Comparison of ENCODE assay signal across 8 mouse cellular contexts in the genomic region with DNA sequence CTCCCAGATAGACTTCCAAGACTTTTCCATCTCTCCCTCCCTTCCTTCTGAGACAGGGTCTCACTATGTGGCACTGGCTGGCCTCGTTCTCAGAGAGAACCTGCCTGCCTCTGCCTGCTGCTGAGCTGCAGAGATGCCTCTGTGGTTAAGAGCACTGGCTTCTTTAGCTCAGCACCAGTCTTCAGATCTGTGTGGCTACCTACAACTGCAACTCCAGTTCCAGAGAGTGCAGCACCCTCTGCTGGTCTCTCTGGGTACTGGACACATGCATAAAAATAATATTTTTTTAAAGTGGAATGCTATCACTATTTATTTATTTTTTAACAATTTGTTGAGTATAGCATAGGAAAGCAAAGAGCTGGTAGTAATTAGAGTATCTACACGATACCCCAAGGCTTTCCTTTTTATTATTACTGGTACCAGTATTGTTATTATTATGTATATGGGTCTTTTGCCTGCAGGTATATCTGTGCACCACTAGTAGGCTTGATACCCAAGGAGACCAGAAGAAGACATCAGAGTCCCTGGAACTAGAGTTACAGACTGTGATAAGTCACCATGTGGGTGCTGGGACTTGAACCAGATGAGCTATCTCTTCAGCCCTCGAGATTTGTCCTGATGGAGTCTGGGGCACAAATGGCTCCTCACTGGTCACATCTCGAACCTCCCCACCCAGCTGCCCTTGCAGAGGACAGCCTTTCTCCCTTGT. TPM values are rescaled to one million over a fixed set of nuclear protein-coding genes. Genes with fewer than 3 reads are reported as not detected.
DNase-seq lines count a peak whose midpoint lies in the region; ATAC-seq and TF ChIP-seq lines count a peak whose summit lies in the region.
"Had no signal": no experiment of that assay in that cellular context is flagged by ENCODE, and none has a peak within 500 bp of the region (broad histone marks: within the 10 kb centered on the region; RNA-seq: fewer than 3 reads in every experiment).

No protein-coding gene starts in this region.

- TF ChIP-seq EP300 in ES-Bruce4 (IDR thresholded peaks at IDR 0.05; ENCODE audit: insufficient read depth, low read depth, low read length): no peak

- DNase-seq in B cell, adult 2 months: peak; percentile 79 to 80
- peak; percentile 51 for DNase-seq in embryo, embryonic 10 days (ENCODE audit: low spot score)
- peak; percentile 45 for DNase-seq in liver, embryonic 13.5 days
- DNase-seq in spleen, adult 18-20 months: peak; percentile 22 to 73

- no peak for ATAC-seq in intestine, postnatal 0 days
- no peak for ATAC-seq in intestine, embryonic 15.5 days
- ATAC-seq in liver, embryonic 13.5 days (ENCODE audit: low read depth): peak; percentile 34; the same call in 1 of the 2 replicates

- 67% methylated on average over 4 of the region's 4 CpGs for WGBS in intestine, postnatal 0 days
- 70% methylated on average over 4 of the region's 4 CpGs for WGBS in intestine, embryonic 15.5 days
- 49% methylated on average over 4 of the region's 4 CpGs for WGBS in liver, embryonic 13.5 days (ENCODE audit: insufficient replicate concordance)

- H3K27me3 ChIP-seq in intestine, postnatal 0 days (replicated peaks; ENCODE audit: control insufficient read depth, insufficient read depth, low read length): no peaks in the 10 kb centered on the region
- no peaks in the 10 kb centered on the region for H3K27me3 ChIP-seq in intestine, embryonic 15.5 days (replicated peaks)
- H3K27me3 ChIP-seq in ES-Bruce4 (ENCODE audit: control insufficient read depth, insufficient read depth, low read length, poor library complexity, severe bottlenecking): no peaks in the 10 kb centered on the region
- no peaks in the 10 kb centered on the region for H3K27me3 ChIP-seq in liver, embryonic 13.5 days
- H3K27me3 ChIP-seq: lung, embryonic 15.5 days had no signal

- TF ChIP-seq POLR2A in ES-Bruce4 (IDR thresholded peaks at IDR 0.05; ENCODE audit: insufficient read depth, low read length): no peak

- no peaks in the 10 kb centered on the region for H3K9me3 ChIP-seq in intestine, postnatal 0 days (ENCODE audit: control insufficient read depth)
- H3K9me3 ChIP-seq in intestine, embryonic 15.5 days: no peaks in the 10 kb centered on the region
- H3K9me3 ChIP-seq in ES-Bruce4 (replicated peaks; ENCODE audit: control insufficient read depth, insufficient read depth, low read length, poor library complexity, severe bottlenecking): no peaks in the 10 kb centered on the region
- no peaks in the 10 kb centered on the region for H3K9me3 ChIP-seq in liver, embryonic 13.5 days (replicated peaks)
- H3K9me3 ChIP-seq: lung, embryonic 15.5 days had no signal

- TF ChIP-seq CTCF in intestine, postnatal 0 days (IDR thresholded peaks at IDR 0.05; ENCODE audit: low read depth): peak; percentile 80
- peak; percentile 66 for TF ChIP-seq CTCF in ES-Bruce4 (IDR thresholded peaks at IDR 0.05; ENCODE audit: low read depth, low read length)

- no peaks in the 10 kb centered on the region for H3K4me1 ChIP-seq in intestine, postnatal 0 days (replicated peaks; ENCODE audit: control insufficient read depth, insufficient read depth, low read length)
- 0 out of 2 replicates have a peak, but pooled peaks cover 4% of the 10 kb centered on the region for H3K4me1 ChIP-seq in intestine, embryonic 15.5 days (replicated peaks)
- peaks cover 5% of the 10 kb centered on the region for H3K4me1 ChIP-seq in ES-Bruce4 (ENCODE audit: control insufficient read depth, insufficient read depth, low read length)
- H3K4me1 ChIP-seq in liver, embryonic 13.5 days (replicated peaks): peaks cover 42% of the 10 kb centered on the region

- no peak overlapping the region for H3K4me2 ChIP-seq in intestine, postnatal 0 days (replicated peaks; ENCODE audit: low read depth)
- H3K4me2 ChIP-seq in intestine, embryonic 15.5 days (replicated peaks): no peak overlapping the region
- H3K4me2 ChIP-seq in liver, embryonic 13.5 days: no peak overlapping the region
- H3K4me2 ChIP-seq: lung, embryonic 15.5 days had no signal

- H3K4me3 ChIP-seq in intestine, postnatal 0 days (ENCODE audit: low read depth, low read length): no peak overlapping the region
- H3K4me3 ChIP-seq in intestine, embryonic 15.5 days (replicated peaks): no peak overlapping the region
- no peak overlapping the region for H3K4me3 ChIP-seq in ES-Bruce4 (ENCODE audit: low read depth, low read length)
- H3K4me3 ChIP-seq in liver, embryonic 13.5 days (replicated peaks): no peak overlapping the region
- H3K4me3 ChIP-seq: lung, embryonic 15.5 days had no signal

- H3K27ac ChIP-seq in intestine, postnatal 0 days (ENCODE audit: low read depth, low read length): no peak overlapping the region
- H3K27ac ChIP-seq in intestine, embryonic 15.5 days: no peak overlapping the region
- no peak overlapping the region for H3K27ac ChIP-seq in ES-Bruce4 (ENCODE audit: insufficient read depth, low read length)
- H3K27ac ChIP-seq in liver, embryonic 13.5 days: no peak overlapping the region
- H3K27ac ChIP-seq: lung, embryonic 15.5 days had no signal

- H3K36me3 ChIP-seq in intestine, postnatal 0 days (ENCODE audit: control insufficient read depth, insufficient read depth): no peaks in the 10 kb centered on the region
- no peaks in the 10 kb centered on the region for H3K36me3 ChIP-seq in intestine, embryonic 15.5 days
- H3K36me3 ChIP-seq in ES-Bruce4 (ENCODE audit: control insufficient read depth, insufficient read depth, low read length, poor library complexity, severe bottlenecking): no peaks in the 10 kb centered on the region
- no peaks in the 10 kb centered on the region for H3K36me3 ChIP-seq in liver, embryonic 13.5 days
- H3K36me3 ChIP-seq: lung, embryonic 15.5 days had no signal

- no peak overlapping the region for H3K9ac ChIP-seq in intestine, postnatal 0 days (ENCODE audit: low read depth, low read length)
- no peak overlapping the region for H3K9ac ChIP-seq in intestine, embryonic 15.5 days
- H3K9ac ChIP-seq in ES-Bruce4 (ENCODE audit: low read depth, poor library complexity, severe bottlenecking): no peak overlapping the region
- no peak overlapping the region for H3K9ac ChIP-seq in liver, embryonic 13.5 days
- H3K9ac ChIP-seq: lung, embryonic 15.5 days had no signal

RNA-seq across cellular contexts. Expression of a gene that starts 13.0 kb away (rescaled TPM):
- polyA plus RNA-seq in intestine, postnatal 0 days (2015; fragmentation: Nextera tagmentation; extraction: Ambion mirVana): 38.6 and 40.7 TPM in 2 replicates
- polyA plus RNA-seq in intestine, embryonic 15.5 days (2015; fragmentation: Nextera tagmentation; extraction: Ambion mirVana): 62.8 and 65.4 TPM in 2 replicates
- 52.8 and 57.7 TPM in 2 replicates for polyA plus RNA-seq in ES-Bruce4 (2011; ENCODE audit: insufficient read depth, insufficient read length, low read depth, missing spikeins)
- 24.0 and 24.4 TPM in 2 replicates for polyA plus RNA-seq in liver, embryonic 13.5 days (2015; fragmentation: Nextera tagmentation; extraction: Ambion mirVana)

RNA-seq across cellular contexts. Expression of a gene that starts 43.1 kb away (rescaled TPM):
- polyA plus RNA-seq in intestine, postnatal 0 days (2015; fragmentation: Nextera tagmentation; extraction: Ambion mirVana): 0.41 and 0.59 TPM in 2 replicates
- polyA plus RNA-seq in intestine, embryonic 15.5 days (2015; fragmentation: Nextera tagmentation; extraction: Ambion mirVana): 4.0 and 7.5 TPM in 2 replicates
- polyA plus RNA-seq in ES-Bruce4 (2011; ENCODE audit: insufficient read depth, insufficient read length, low read depth, missing spikeins): 8.3 and 9.8 TPM in 2 replicates
- 1.1 TPM in 2 replicates for polyA plus RNA-seq in liver, embryonic 13.5 days (2015; fragmentation: Nextera tagmentation; extraction: Ambion mirVana)

RNA-seq across cellular contexts. Expression of a gene that starts 55.3 kb away (rescaled TPM):
- polyA plus RNA-seq in intestine, postnatal 0 days (2015; fragmentation: Nextera tagmentation; extraction: Ambion mirVana): 1,384 and 1,395 TPM in 2 replicates
- polyA plus RNA-seq in intestine, embryonic 15.5 days (2015; fragmentation: Nextera tagmentation; extraction: Ambion mirVana): 798 and 916 TPM in 2 replicates
- polyA plus RNA-seq in ES-Bruce4 (2011; ENCODE audit: insufficient read depth, insufficient read length, low read depth, missing spikeins): 194 and 196 TPM in 2 replicates
- 563 and 588 TPM in 2 replicates for polyA plus RNA-seq in liver, embryonic 13.5 days (2015; fragmentation: Nextera tagmentation; extraction: Ambion mirVana)
